Mouse (Mus musculus) retina, adult 2 months (tissue): ENCODE results near the gene Mvb12b.

Experiments used
- DNase-seq: peaks from one replicate; pipeline ENCODE4 v3.0.0-alpha.2; 2012; ENCODE audit warnings: low read depth, low spot score

Mvb12b gene

DNA sequence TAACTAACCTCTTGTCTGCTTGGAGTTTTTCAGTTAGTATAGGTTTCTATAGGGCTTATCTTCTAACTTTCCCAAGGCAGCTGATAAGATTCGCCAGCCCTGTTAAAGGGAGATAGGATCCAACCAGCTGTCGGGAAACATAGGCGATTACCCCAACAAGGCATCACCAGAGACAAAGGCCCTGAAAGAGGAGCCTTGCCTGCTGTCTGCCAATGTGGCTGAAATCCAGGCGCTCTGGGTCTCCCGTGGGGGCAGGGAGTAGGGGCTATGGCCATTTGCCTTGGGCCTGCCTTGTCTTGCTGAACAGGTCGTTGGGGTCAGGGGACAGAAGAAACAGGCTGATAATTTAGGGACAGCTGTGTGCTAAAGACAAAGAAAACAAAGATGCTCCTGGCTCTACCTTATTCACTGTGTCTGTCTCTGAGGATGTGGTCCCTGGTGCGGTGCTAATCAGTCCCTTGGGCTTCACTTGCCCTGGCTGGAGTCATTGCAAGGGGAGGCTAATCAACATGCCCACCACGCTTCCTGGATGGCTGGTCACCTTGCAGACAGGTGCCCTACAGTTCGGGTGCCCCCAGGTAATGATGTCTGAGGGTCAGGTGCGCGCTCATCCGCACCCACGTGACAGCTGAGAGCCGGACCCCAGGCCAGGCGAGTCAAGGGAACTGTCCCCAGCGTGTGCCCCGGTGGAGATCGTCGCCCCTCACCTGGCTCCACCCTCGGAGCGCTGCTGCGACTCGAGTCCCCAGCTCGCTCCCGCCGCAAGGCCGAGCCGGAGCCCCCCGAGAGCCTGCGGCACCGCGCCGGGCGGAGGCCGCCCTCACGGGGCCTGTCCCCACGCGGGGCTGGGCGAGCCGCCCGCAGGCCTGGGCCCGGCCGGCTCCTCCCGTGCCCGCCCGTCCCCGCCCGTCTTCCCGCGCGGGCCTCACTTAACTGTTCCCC, 1.1 kb downstream of the Mvb12b start:
- DNase-seq, result no peak

DNA sequence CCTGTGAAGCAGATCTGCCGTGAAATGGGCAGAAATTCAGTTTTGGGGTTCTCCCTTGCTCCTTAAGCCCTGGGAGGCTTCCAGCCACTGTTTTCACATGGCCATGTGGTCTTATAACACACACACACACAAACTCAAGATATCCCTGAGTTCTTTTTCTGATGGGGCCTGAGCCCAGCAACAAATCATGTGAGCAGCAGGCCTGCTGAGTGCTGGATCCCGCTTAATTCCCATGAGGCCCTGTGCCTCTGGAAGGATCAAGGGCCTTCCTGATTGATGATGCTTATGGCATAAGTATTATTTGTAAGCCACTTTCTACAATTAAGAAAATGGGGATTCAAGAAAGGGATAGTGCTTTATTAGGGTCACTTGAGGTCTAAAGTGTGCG, 2.5 kb downstream of the Mvb12b start:
- DNase-seq, result no peak

DNA sequence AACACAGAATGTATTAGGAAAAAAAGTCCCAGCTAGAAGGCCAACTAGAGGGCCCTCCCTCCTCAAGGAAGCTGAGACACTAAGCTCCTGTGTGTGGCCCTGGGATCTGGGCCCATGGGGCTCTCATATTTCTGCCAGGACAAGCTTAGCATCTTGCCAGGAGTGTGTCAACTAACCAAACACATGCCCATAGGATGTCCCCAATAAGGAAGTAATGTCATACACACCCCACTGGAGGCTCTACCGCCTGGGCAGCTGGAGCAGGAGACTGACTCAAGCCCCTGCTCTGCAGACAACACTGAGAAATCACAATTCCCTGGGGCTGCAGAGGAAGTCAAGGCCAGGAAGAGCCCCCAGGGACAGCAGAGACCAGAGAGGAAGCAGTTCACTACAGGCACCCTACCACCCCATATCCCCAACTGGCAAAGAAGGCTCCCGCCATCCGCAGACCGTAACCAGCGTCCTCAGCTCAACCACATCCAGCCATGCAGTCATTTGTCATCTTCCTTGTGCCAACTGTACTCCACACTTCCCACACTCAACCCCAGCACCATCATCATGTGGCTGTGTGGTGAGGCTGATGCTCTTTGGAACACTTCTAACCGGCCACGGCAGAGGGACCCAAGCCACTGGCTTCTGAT, 3.0 kb downstream of the Mvb12b start:
- DNase-seq, result no peak

DNA sequence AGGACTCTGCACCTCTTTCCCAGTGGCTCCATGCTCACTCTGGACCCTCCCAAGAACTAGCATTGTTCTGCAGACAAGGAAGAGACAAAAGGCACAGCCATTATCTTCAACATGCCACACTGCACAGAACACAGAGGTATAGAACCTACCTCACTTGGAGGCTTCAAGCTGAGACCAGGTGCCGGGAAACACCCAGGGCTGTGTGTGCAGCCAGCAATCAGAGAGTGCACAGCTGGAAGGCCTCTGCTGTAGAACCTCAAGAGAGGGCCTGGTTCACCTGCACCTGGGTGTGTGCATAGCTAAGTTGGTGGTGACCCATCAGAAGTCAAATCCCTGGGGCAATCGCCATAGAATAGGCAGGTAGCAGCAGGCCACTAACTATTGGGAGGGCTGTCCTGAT, 8.5 kb downstream of the Mvb12b start:
- DNase-seq, result no peak

DNA sequence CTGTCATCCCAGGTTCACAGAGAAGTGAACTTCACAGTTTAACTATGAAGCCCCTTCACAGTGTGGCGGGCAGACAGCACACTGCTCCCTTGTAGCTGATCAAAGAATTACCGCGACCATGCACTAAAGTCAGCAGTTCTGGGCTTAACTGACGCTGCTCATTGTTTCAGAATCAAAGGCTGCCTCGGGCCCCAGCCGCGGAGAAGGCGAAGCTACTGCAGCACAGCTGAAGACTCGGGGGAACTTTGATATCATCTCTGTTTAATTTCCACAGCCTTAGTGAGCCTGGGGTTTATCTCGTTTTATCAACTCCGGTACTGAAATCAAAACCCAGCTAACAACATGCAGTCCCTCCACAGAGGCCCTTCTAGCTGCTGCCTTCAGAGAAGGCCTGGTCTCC, 9.3 kb downstream of the Mvb12b start:
- DNase-seq, result no peak

DNA sequence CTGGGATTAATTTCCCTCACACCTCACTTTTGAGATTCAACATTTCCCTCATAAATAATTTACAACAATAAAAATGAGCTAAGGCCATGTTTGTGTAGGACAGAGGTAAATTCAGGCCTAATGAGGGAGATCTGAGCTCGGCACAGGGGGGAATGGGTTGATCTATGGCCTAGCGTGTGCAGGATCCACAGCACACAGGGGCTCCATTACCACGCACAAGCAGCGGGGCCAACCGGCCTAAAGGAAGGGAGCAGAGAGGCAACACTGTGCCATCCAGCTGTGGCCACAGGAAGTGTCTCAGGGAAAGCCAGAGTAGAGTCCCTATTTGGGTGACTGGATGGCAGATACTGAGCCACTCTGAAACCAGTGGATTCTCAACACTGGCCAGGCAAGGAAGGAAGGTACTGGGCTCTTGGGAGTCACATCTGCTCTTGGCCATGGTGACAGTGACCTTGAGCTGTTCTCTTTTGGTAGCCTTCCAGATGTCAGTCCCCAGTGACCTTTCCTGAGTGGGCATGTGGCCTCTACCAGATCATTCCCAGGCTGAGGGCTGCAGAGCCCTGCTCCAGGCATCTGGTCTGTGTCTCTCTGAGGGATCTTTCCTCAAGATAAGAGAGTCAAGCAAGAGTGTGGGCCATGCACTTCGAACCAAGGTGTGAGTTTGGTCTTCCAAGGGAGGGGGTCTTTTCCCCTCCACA, 9.9 kb downstream of the Mvb12b start:
- DNase-seq, result no peak

DNA sequence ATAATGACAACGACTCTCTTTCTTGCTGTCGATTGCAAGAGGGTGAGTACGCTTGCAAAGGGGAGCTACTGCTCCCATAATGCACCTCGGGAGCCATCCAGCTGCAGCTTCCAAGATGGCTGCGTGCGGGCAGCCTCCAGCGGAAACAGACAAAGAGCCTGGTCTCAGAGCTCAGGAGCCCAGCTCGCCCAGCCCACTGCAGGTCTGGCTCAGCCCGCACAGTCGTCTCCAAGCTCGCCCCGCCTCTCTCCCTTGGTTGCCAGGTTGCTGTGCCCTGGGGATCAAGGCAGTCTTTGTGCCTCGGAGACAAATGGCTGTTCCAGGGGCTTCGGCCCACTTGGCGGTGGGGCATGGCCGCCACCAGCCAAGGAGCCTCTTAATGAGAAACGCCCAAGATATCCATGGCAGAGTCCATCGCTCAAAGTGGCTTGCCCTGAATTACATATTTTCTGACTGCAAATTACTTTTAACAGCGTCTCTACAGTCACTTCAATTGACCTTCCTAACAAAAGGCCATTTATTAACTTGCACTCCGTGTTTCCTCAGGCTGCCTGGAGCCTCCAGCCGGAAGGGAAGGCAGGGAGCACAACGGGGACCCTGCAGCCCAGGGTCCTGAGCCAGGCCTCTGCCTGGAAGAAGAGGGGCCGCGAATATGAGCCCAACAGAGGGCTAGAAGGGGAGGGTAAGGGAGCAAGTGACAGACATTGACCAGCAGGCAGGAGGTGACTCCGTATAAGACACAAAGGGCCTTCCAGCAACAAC, 11.0 kb downstream of the Mvb12b start:
- DNase-seq, result no peak

DNA sequence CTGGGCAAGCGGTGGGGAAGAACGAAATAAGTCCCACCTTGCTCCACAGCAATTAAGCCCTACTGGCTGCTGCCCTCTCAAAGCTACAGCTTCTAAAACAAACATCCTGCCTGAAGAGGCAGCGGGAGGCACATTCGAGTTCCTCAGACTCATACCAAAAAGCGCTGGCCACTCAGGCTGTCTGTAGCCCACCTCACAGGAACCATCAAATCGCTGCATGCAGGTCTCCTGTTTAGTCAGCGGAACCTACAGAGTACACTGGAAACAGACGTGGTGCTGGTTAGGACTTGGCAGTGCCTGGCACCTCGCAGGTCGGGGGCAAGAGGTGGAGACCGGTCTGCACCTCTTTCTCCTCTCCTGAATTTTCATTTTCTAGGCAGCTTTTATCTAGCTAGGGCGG, 12.2 kb downstream of the Mvb12b start:
- DNase-seq, result no peak

DNA sequence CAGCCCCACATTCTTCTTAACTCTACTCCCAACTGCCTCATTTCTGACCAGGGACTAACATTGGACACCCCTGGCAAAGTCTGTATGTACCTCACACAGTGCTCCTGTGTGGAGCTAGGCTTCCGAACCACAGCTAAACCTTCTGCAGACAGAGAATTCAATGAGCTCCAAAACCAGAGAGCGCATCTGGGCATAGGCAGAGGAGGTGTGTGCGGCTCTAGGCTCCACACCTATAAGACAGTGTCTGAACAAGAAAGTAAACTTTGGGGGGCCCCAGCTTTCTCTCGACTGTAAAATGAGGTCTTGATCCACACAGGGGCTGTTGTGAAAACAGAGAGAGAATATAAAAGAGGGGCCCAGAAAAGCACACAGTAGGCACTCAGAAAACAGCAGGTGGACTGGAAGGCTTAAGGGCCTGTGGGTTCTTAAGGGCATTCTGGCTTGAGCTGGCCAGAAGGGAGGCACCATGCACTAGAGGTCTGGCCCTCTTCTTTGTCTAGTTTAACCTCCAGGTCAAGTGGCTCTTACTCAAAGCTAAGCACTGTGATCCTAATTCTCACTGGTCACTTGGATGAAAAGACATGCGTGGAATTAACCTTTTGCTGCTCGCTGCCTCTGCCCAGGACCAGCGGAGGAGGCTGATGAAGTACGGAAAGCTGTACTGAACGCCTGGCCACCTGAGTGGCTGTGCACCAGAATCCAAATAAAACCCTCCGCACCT, 12.7 kb downstream of the Mvb12b start:
- no peak for DNase-seq

DNA sequence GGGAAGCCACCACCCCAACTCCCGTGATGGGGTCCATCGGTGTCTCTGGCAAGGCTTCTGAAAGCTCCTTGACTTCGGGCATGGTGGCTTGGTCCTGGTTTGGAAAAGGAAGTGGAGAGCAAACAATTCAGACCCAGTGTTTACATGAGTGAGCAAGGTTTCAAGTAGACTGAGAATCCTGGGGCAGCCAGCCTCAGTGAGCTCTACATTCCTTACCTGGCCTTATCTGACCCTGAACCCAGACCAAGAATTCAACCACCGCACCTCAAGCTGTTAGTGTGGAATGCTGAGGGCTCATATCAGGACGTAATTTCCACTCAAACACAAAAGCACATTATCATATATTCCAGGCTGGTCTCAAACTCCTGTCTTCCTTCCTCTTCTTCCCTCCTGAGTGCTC, 13.4 kb downstream of the Mvb12b start:
- DNase-seq, result no peak

DNA sequence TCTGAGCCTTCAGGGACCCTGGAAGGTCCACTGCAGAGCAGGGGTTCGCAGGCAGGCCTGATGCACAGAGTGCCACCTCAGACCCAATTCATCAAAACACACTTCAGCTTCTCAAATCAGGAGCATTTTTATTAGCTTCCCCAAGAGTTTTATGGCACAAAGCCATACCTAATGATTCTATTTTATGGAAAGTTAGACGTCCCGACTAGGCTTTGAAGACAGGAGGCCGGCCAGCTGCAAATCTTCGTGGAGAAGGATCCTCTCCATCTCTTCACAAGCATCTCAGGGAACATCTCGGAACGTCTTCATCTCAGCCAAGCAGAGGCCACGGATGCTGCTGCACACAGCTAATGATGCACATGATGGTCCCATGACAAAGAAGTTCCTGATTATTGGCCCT, 14.2 kb downstream of the Mvb12b start:
- DNase-seq, result no peak

DNA sequence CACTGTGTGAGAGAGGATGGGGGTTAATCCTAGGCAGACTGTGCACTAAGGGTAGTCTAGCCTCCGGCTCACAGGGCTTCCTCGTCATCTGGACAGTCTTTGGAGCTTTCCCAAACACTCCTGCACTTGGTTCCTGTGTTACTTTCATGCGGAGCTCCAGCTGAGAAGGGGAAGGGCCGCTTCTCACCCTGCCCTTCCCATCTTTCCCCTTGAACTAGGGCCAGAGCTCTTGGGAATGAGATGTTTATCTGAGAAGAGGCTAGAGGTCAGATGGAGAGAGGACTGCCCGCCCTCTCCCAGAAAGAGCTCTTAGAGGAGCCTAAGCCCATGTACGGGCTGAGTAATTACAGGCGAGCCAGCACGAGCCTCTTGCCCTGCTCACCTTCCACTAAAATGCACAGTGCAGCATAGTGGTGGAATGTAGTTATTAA, 14.9 kb downstream of the Mvb12b start:
- DNase-seq, result no peak

DNA sequence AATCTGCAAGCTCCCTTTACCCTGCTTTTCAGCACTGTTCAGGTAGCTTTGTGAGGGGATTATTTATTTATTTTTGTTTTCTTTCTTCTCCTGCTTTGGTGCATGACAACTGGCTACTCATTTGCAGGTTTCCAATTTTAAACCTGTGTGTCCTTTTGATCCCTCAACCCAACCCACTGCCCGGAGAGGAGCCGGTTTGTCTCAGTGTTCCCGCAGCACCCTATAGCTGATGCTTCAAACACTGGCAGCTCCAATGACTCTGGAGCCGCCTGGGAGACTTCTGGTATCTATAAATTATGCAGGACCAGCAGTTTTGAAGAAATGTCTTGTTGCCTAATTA, 16.6 kb downstream of the Mvb12b start:
- no peak for DNase-seq

DNA sequence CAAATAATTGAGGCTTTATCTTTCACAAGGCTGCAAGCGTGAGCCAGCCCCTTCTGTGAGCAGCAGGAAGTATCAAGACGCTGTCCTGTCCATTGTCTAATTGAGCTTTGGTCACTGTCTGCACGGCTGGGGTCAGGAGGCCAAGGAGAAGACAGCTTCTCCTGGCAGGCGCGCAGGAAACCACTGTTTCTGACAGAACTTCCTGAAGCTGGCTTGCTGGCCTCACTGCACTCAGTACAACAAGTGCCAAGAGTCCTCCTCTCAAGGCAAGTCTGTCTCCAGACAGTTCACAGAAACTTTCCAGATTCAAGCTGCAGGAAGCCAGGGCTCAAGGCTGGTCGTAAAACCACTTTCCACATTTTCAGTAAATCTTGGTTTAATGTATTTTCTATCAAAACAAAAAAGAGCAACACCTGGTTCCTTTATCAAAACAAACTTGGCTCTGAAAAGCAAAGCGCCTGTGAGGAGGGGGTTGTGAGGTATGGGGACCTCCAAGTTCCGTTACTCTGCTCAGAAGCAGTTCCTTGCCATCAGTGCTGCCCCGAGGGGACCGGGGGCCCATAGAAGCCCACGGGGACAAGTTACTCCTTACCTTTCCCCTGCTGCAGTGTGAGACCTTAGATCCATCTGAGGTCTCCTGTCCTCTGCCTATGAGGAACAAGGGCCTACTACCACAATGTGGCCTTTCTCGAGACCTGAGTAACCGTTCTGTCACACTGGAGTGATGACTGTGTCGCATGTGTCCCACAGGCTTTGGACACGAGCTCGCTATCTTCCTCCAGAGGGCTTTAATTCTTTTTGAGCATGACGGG, 17.2 kb downstream of the Mvb12b start:
- no peak for DNase-seq

DNA sequence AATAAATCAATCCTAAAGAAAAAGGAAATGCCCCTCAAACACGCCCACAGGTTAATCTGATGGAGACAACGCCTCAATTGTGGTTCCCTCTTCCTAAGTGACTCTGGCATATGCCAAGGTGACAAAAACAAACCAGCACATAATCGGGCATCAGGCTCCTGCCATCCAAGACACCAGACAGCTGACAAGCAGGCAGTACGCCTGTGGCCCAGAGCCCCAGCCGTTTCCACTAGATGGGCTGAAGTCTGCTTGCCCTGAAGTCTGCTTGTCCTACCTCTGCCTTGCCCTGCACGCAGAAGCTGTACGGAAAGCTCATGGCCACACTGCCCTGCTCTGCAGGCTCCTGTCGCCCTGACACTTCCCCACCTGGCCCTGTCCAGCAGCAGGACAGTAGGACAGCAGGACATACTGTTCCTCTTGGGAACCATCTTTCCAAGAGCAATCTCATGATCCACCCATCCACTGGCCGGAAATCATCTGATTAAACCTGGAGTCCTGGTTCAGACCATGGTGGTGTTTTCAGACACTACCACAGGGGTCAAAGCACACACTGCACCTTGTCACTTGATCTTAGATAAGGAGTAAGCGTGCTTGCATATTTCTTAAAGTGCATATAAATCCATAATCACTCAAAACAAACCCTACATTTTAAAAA, 17.9 kb downstream of the Mvb12b start:
- DNase-seq, result no peak

DNA sequence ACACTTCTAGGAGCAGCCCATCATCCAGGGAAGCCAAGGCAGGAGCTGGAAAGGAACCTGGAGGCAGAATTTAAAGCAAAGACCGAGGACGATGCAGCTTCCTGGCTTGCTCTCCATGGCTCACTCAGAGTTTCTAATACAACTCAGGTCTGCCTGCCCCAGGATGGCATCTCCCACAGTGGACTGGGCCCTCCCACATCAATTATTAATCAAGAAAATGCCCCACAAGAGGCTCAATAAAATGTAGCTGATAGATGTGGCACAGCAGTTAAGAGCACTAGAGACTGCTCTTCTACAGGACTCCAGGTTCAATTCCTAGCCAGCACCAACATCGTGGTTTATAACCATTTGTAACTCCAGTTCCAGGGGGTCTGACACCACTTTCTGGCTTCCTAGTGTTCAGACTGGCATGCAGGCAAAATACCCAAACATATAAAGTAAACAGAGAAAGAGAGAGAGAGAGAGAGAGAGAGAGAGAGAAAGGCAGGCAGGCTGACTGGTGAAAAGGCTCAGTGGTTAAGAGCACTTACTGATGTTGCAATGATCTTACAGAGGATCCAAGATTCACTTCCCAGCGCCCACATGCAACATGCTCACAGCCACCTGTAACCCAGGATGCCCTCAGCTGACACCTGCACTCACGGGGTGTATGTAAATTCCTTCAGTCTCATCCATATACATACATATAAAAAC, 18.6 kb downstream of the Mvb12b start:
- no peak for DNase-seq

DNA sequence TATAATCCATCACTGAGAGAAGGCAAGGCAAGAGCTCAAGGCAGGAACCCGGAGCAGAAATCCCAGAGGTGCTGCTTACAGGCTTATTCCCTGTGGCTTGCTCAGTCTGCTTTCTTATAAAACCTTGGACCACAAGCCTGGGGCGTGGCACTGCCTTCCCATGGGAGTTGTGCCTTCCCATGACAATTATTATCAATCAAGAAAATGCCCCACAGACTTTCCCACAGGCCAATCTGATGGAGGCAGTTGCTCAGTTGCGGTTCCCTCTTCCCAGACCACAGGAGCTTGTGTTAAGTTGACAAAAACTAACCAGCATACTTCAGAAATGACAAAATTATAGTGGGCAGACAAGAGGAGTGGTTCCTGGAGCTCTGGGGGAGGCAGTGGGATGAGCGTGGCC, 19.4 kb downstream of the Mvb12b start:
- no peak for DNase-seq

DNA sequence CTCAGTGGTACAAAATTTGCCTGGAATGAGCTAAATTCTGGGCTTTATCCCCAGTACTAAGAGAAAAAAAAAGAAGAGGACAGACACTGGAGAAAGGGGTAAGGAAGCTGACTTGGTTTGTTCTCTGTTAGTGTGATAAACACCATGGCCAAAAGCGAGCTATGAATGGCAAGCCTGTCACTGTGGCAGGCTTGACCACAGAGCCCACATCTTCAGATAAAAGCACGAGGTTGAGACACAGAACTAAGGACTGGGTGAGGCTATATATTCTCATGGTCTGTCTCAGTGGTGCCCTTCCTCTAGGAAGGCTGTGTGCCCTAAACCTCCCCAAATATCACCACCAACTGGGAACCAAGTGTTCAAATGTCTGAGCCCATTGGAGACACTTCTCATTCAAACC, 31.0 kb downstream of the Mvb12b start:
- DNase-seq, result no peak
